Mouse (Mus musculus) brain, embryonic 14.5 days (tissue): ENCODE results near the gene Gm34653.
A peak's percentile ranks its signal among the peaks of the same experiment; 100 is the strongest.

Source experiments
- CTCF ChIP-seq: fragments of 200-500 bp; IDR thresholded peaks from 2 replicates; pipeline ENCODE4 v1.5.1; 2012; ENCODE audit warnings: inconsistent platforms, mild to moderate bottlenecking, moderate library complexity, borderline replicate concordance; ENCODE audit not compliant: insufficient read depth, insufficient read length; ENCODE audit errors: extremely low read depth
- POLR2A ChIP-seq: fragments of 200-500 bp; IDR thresholded peaks from 2 replicates; pipeline ENCODE4 v1.6.1; 2012; ENCODE audit warnings: mild to moderate bottlenecking, inconsistent platforms, borderline replicate concordance; ENCODE audit not compliant: poor library complexity, insufficient read depth, insufficient read length, severe bottlenecking; ENCODE audit errors: extremely low read depth

DNA sequence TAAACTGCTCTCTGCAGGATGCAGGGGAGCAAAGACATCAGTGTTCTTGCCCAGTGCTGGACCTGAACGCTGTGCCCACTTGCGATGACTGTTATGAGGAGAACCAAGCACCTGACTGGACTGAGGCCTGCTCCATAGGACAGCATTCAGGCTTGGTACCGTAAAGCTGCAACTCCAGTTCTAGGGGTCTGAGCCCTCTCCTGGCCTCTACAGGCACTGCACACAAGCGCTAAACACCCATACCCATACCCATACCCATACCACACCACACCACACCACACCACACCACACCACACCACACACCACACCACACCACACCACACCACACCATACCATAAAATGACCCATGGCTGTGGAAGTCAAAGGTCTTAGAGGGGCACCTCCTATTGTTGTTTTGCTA lies 22.5 kb downstream of the Gm34653 start:
- peak; percentile 30; the same call in 1 of the 2 replicates for TF ChIP-seq CTCF
- no peak for TF ChIP-seq POLR2A
